ENCODE assay signal across 9 mouse cellular contexts in genomic region chr5:121450476-121450875, GRCm38 (mm10). TPM values are rescaled to one million over a fixed set of nuclear protein-coding genes. Genes with fewer than 3 reads are reported as not detected.
A peak's percentile ranks its signal among the peaks of the same experiment; 100 is the strongest.
DNase-seq lines count a peak whose midpoint lies in the region; ATAC-seq and TF ChIP-seq lines count a peak whose summit lies in the region.
"Had no signal": no experiment of that assay in that cellular context is flagged by ENCODE, and none has a peak within 500 bp of the region (broad histone marks: within the 10 kb centered on the region; RNA-seq: fewer than 3 reads in every experiment).

No protein-coding gene starts in this region.

- DNase-seq in forebrain, postnatal 0 days: no peak
- DNase-seq in kidney, postnatal 10 days: peak; percentile 26
- DNase-seq in adrenal gland, postnatal 4 days (ENCODE audit: low spot score in 2 of 2): no peak
- DNase-seq in gastrocnemius, adult 8-10 months (ENCODE audit: low spot score in 2 of 2): no peak
- DNase-seq: gastrocnemius, postnatal 36 days; layer of hippocampus, postnatal 36 days had no signal

- peaks cover 67% of the 10 kb centered on the region for H3K4me1 ChIP-seq in megakaryocyte, embryonic 14.5 days
- no peaks in the 10 kb centered on the region for H3K4me1 ChIP-seq in forebrain, postnatal 0 days (ENCODE audit: insufficient read depth)
- H3K4me1 ChIP-seq in neural tube, embryonic 13.5 days (replicated peaks): peaks cover 41% of the 10 kb centered on the region

- H3K4me2 ChIP-seq in forebrain, postnatal 0 days (ENCODE audit: low read depth): peak overlapping the region; percentile 81; the same call in 1 of the 2 replicates
- H3K4me2 ChIP-seq in neural tube, embryonic 13.5 days: peak overlapping the region; percentile 81

- WGBS in forebrain, postnatal 0 days: 82% methylated on average over 9 of the region's 9 CpGs
- WGBS in neural tube, embryonic 13.5 days: 80% methylated on average over 9 of the region's 9 CpGs

- H3K9me3 ChIP-seq in megakaryocyte, embryonic 14.5 days: no peaks in the 10 kb centered on the region
- H3K9me3 ChIP-seq in forebrain, postnatal 0 days (ENCODE audit: low read length): no peaks in the 10 kb centered on the region
- H3K9me3 ChIP-seq in neural tube, embryonic 13.5 days: no peaks in the 10 kb centered on the region

- H3K27me3 ChIP-seq in megakaryocyte, embryonic 14.5 days (replicated peaks): no peaks in the 10 kb centered on the region
- no peaks in the 10 kb centered on the region for H3K27me3 ChIP-seq in forebrain, postnatal 0 days (ENCODE audit: insufficient read depth, low read length)
- H3K27me3 ChIP-seq in neural tube, embryonic 13.5 days: no peaks in the 10 kb centered on the region

- H3K27ac ChIP-seq in forebrain, postnatal 0 days (ENCODE audit: low read depth, low read length): no peak overlapping the region
- H3K27ac ChIP-seq in neural tube, embryonic 13.5 days (replicated peaks): no peak overlapping the region

- no peak for TF ChIP-seq CTCF in forebrain, postnatal 0 days (IDR thresholded peaks at IDR 0.05; ENCODE audit: low read depth)

- H3K4me3 ChIP-seq in megakaryocyte, embryonic 14.5 days (replicated peaks): peak overlapping the region; percentile 70
- no peak overlapping the region; the same call in 1 of the 2 replicates for H3K4me3 ChIP-seq in forebrain, postnatal 0 days (ENCODE audit: low read depth, low read length)
- peak overlapping the region; percentile 79; the same call in 1 of the 2 replicates for H3K4me3 ChIP-seq in neural tube, embryonic 13.5 days

- H3K36me3 ChIP-seq in megakaryocyte, embryonic 14.5 days (replicated peaks; ENCODE audit: low read length): peaks cover 54% of the 10 kb centered on the region
- peaks cover 46% of the 10 kb centered on the region for H3K36me3 ChIP-seq in forebrain, postnatal 0 days (ENCODE audit: insufficient read depth)
- H3K36me3 ChIP-seq in neural tube, embryonic 13.5 days: peaks cover 45% of the 10 kb centered on the region

- no peak for ATAC-seq in megakaryocyte, adult 5-6 weeks (ENCODE audit: poor library complexity, severe bottlenecking)
- no peak for ATAC-seq in forebrain, postnatal 0 days
- ATAC-seq in neural tube, embryonic 13.5 days (ENCODE audit: low read depth): no peak

- H3K9ac ChIP-seq in forebrain, postnatal 0 days: no peak overlapping the region; the same call in 1 of the 2 replicates
- H3K9ac ChIP-seq in neural tube, embryonic 13.5 days: peak overlapping the region; percentile 60

RNA-seq across cellular contexts. Expression of gene Tmem116, which starts 1.2 kb away (rescaled TPM):
- polyA plus RNA-seq in megakaryocyte, embryonic 14.5 days (2012; ENCODE audit: insufficient read depth, low replicate concordance): 0.93 TPM in 1 of 2 replicates, not detected in the other
- total RNA-seq in megakaryocyte, adult 5-6 weeks (2015): not detected in 2 replicates
- total RNA-seq in megakaryocyte, adult 5-6 weeks (2017): not detected in 2 replicates
- 0.24 and 0.54 TPM in 2 replicates for total RNA-seq in forebrain, postnatal 0 days (2014; rRNA removed)
- polyA plus RNA-seq in forebrain, postnatal 0 days (2015; fragmentation: Nextera tagmentation; extraction: Ambion mirVana): 2.2 and 2.7 TPM in 2 replicates
- 1.8 and 2.1 TPM in 2 replicates for polyA plus RNA-seq in neural tube, embryonic 13.5 days (2015; fragmentation: Nextera tagmentation; extraction: Ambion mirVana)
- 1 to 10 TPM; 2.9 to 5.6 TPM for total RNA-seq in adrenal gland, postnatal 4 days (2021)
- 1 to 10 TPM; 6.3 to 9.3 (median 8.5) TPM for total RNA-seq in gastrocnemius, adult 8-10 months (2022)

RNA-seq across cellular contexts. Expression of gene Erp29, which starts 1.8 kb away (rescaled TPM):
- polyA plus RNA-seq in megakaryocyte, embryonic 14.5 days (2012; ENCODE audit: insufficient read depth, low replicate concordance): 132 and 257 TPM in 2 replicates
- total RNA-seq in megakaryocyte, adult 5-6 weeks (2015): 266 and 273 TPM in 2 replicates
- total RNA-seq in megakaryocyte, adult 5-6 weeks (2017): 936 and 1,238 TPM in 2 replicates
- total RNA-seq in forebrain, postnatal 0 days (2014; rRNA removed): 123 and 141 TPM in 2 replicates
- 185 and 187 TPM in 2 replicates for polyA plus RNA-seq in forebrain, postnatal 0 days (2015; fragmentation: Nextera tagmentation; extraction: Ambion mirVana)
- polyA plus RNA-seq in neural tube, embryonic 13.5 days (2015; fragmentation: Nextera tagmentation; extraction: Ambion mirVana): 171 and 174 TPM in 2 replicates
- 100 to 1,000 TPM; 136 to 146 TPM for total RNA-seq in adrenal gland, postnatal 4 days (2021)
- total RNA-seq in gastrocnemius, adult 8-10 months (2022): 10 to 100 TPM; 30.5 to 34.9 (median 31.1) TPM

RNA-seq across cellular contexts. Expression of gene Naa25, which starts 52.7 kb away (rescaled TPM):
- polyA plus RNA-seq in megakaryocyte, embryonic 14.5 days (2012; ENCODE audit: insufficient read depth, low replicate concordance): 1.0 TPM in 1 of 2 replicates, not detected in the other
- total RNA-seq in megakaryocyte, adult 5-6 weeks (2015): 13.3 and 17.9 TPM in 2 replicates
- 25.6 and 32.2 TPM in 2 replicates for total RNA-seq in megakaryocyte, adult 5-6 weeks (2017)
- 39.4 and 45.9 TPM in 2 replicates for total RNA-seq in forebrain, postnatal 0 days (2014; rRNA removed)
- 33.7 and 44.1 TPM in 2 replicates for polyA plus RNA-seq in forebrain, postnatal 0 days (2015; fragmentation: Nextera tagmentation; extraction: Ambion mirVana)
- polyA plus RNA-seq in neural tube, embryonic 13.5 days (2015; fragmentation: Nextera tagmentation; extraction: Ambion mirVana): 46.7 and 53.9 TPM in 2 replicates
- 10 to 100 TPM; 29.9 to 31.7 TPM for total RNA-seq in adrenal gland, postnatal 4 days (2021)
- total RNA-seq in gastrocnemius, adult 8-10 months (2022): 10 to 100 TPM; 28.5 to 32.6 (median 30.3) TPM

RNA-seq across cellular contexts. Expression of gene Adam1b, which starts 52.8 kb away (rescaled TPM):
- 0.07 TPM in 1 of 2 replicates, not detected in the other for polyA plus RNA-seq in megakaryocyte, embryonic 14.5 days (2012; ENCODE audit: insufficient read depth, low replicate concordance)
- not detected in 2 replicates for total RNA-seq in megakaryocyte, adult 5-6 weeks (2015)
- total RNA-seq in megakaryocyte, adult 5-6 weeks (2017): 0.24 TPM in 1 of 2 replicates, not detected in the other
- total RNA-seq in forebrain, postnatal 0 days (2014; rRNA removed): not detected in 2 replicates
- polyA plus RNA-seq in forebrain, postnatal 0 days (2015; fragmentation: Nextera tagmentation; extraction: Ambion mirVana): not detected in 2 replicates
- polyA plus RNA-seq in neural tube, embryonic 13.5 days (2015; fragmentation: Nextera tagmentation; extraction: Ambion mirVana): not detected in 2 replicates
- not detected for total RNA-seq in adrenal gland, postnatal 4 days (2021)
- not detected for total RNA-seq in gastrocnemius, adult 8-10 months (2022)
- total RNA-seq: gastrocnemius, postnatal 36 days had no signal
